Mouse (Mus musculus): Measurements from ENCODE around the gene C030005K15Rik. TPM values are rescaled to one million over a fixed set of nuclear protein-coding genes. Genes with fewer than 3 reads are reported as not detected.

C030005K15Rik gene
- total RNA-seq, 2 experiments from 2014 or later: not detected

Other genes with a start within 250 kb of the C030005K15Rik start
- 100 to 1,000 TPM; 413 to 497 TPM for gene Dcn, start 247.1 kb downstream of the C030005K15Rik start, total RNA-seq (2021)
- 10 to 100 TPM; 36.7 to 56.8 TPM for gene Lum, start 161.6 kb downstream of the C030005K15Rik start, total RNA-seq (2021)
- gene Kera, start 119.9 kb downstream of the C030005K15Rik start, total RNA-seq (2021): 10 to 100 TPM; 50.2 to 52.1 TPM
- under 1 TPM in 1 of 2 experiments, not detected in 1; 0.18 TPM for gene Epyc, start 82.7 kb downstream of the C030005K15Rik start, total RNA-seq (2021)
- not detected for gene Ccer1, start 33.7 kb downstream of the C030005K15Rik start, total RNA-seq (2021)